Mouse (Mus musculus) frontal cortex, adult (tissue): Measurements from ENCODE around the gene Ino80e.
"Not testable (repeated sequence)": the region's sequence is repeated elsewhere in the genome, so short reads cannot be mapped to it uniquely, and the experiment has no call there.

Experiments used
- ATAC-seq: cut with Nextera tagmentation; 2 replicates; pipeline ENCODE4 v1.9.2; 2017; ENCODE audit warnings: mild to moderate bottlenecking, moderate library complexity, mixed read lengths; ENCODE audit not compliant: low TSS enrichment

Ino80e gene

GRCm38 (mm10) chr7:126862147-126862784, at the start of gene Ino80e:
TSS of gene Ino80e (minus strand) at chr7:126862377.
- ATAC-seq: peak; percentile 73

GRCm38 (mm10) chr7:126905590-126905989, 43.4 kb upstream of the Ino80e start:
- no peak for ATAC-seq

GRCm38 (mm10) chr7:126899781-126900180, 37.6 kb upstream of the Ino80e start:
- not testable (repeated sequence) for ATAC-seq

- ATAC-seq: peak; percentile 88
Measured at GRCm38 (mm10) chr7:126898102-126898990, 36.2 kb upstream of the Ino80e start.

GRCm38 (mm10) chr7:126897390-126898101, 35.4 kb upstream of the Ino80e start:
- ATAC-seq: peak; percentile 70

- no peak for ATAC-seq
Measured at GRCm38 (mm10) chr7:126896912-126897311, 34.7 kb upstream of the Ino80e start.

GRCm38 (mm10) chr7:126888852-126889251, 26.7 kb upstream of the Ino80e start:
- no peak for ATAC-seq

GRCm38 (mm10) chr7:126887281-126887680, 25.1 kb upstream of the Ino80e start:
- no peak for ATAC-seq

GRCm38 (mm10) chr7:126884286-126885164, 22.3 kb upstream of the Ino80e start, which contains the start of gene Taok2:
TSS of gene Taok2 (minus strand) at chr7:126884703.
- peak; percentile 94 for ATAC-seq

- ATAC-seq: no peak
Measured at GRCm38 (mm10) chr7:126883731-126884181, 21.6 kb upstream of the Ino80e start.

GRCm38 (mm10) chr7:126881040-126881439, 18.9 kb upstream of the Ino80e start:
- no peak for ATAC-seq

- ATAC-seq: no peak
Measured at GRCm38 (mm10) chr7:126877239-126877638, 15.1 kb upstream of the Ino80e start.

GRCm38 (mm10) chr7:126870520-126870891, 8.3 kb upstream of the Ino80e start:
- ATAC-seq: no peak

- ATAC-seq: no peak
Measured at GRCm38 (mm10) chr7:126869780-126870519, 7.8 kb upstream of the Ino80e start.

- ATAC-seq: no peak
Measured at GRCm38 (mm10) chr7:126868003-126868402, 5.8 kb upstream of the Ino80e start.

GRCm38 (mm10) chr7:126867534-126867933, 5.4 kb upstream of the Ino80e start:
- no peak for ATAC-seq

- ATAC-seq: no peak
Measured at GRCm38 (mm10) chr7:126863791-126864190, 1.6 kb upstream of the Ino80e start.

- peak; percentile 83 for ATAC-seq
Measured at GRCm38 (mm10) chr7:126861429-126862130, 597 bp downstream of the Ino80e start, which contains the start of gene Hirip3. TSS of gene Hirip3 (plus strand) at chr7:126861972.

GRCm38 (mm10) chr7:126860987-126861386, 1.2 kb downstream of the Ino80e start:
- no peak for ATAC-seq
